Mouse (Mus musculus): ENCODE measurements around the gene Tfam. TPM values are rescaled to one million over a fixed set of nuclear protein-coding genes. Genes with fewer than 3 reads are reported as not detected.

Gene Tfam
- polyA plus RNA-seq, 1 experiment from 2014 or later: 84.6 TPM

DNA sequence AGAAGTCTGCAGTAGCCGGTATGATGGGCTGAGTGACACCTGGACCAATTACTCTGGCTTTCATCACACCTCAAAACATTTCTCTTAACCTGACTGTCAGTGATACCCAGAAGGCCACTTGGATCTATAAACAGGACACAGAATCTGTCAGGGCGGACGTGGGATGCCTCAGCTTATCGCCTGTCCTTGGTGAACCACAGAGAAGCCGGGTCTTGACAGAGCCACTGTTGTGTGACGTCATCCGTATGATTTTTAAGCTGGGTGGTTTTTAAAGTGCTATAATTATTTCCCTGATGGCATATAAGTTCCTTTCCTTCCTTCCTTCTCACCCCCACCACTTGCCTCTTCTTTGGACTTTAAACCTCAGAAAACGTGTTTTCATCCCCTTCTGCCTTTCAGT, 20.4 kb upstream of the Tfam start:
- ATAC-seq (ENCODE audit: low FRiP score, low TSS enrichment): no peak
- H3K9ac ChIP-seq (replicated peaks; ENCODE audit: low read length): no peak overlapping the region
- no peak overlapping the region for H3K4me3 ChIP-seq (ENCODE audit: low read length)
- peaks cover 22% of the 10 kb centered on the region for H3K36me3 ChIP-seq (ENCODE audit: insufficient read depth, low read length)
- peaks cover 22% of the 10 kb centered on the region for H3K4me1 ChIP-seq (ENCODE audit: insufficient read depth, low read length)
- H3K27me3 ChIP-seq (ENCODE audit: insufficient read depth, low read length): no peaks in the 10 kb centered on the region
- no peak overlapping the region for H3K4me2 ChIP-seq (replicated peaks; ENCODE audit: low read depth, low read length)
- H3K9me3 ChIP-seq (ENCODE audit: low read length): no peaks in the 10 kb centered on the region
- H3K27ac ChIP-seq (ENCODE audit: low read length): peak overlapping the region; percentile 13; the same call in 1 of the 2 replicates
- WGBS: 64% methylated on average over 8 of the region's 8 CpGs

DNA sequence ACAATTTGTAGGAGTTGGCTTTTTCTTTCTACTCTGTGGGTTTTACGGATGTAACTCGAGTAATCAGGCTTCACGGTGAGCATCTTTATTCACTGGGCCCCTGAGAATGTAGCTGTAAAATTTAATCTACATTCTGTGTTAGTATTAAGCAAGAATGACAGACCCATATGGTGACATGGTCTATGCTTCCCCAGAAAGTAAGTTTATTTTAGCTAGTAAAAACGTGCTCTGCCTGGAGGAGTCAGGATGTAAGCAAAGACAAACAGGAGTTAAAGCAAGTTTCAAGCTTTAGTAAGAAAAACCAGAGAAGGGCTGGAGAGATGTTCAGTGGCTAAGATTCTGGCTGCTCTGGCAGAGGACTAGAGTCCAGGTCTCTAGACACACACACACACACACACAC, 15.1 kb upstream of the Tfam start:
- no peak overlapping the region for H3K27ac ChIP-seq (ENCODE audit: low read length)
- no peaks in the 10 kb centered on the region for H3K4me1 ChIP-seq (ENCODE audit: insufficient read depth, low read length)

DNA sequence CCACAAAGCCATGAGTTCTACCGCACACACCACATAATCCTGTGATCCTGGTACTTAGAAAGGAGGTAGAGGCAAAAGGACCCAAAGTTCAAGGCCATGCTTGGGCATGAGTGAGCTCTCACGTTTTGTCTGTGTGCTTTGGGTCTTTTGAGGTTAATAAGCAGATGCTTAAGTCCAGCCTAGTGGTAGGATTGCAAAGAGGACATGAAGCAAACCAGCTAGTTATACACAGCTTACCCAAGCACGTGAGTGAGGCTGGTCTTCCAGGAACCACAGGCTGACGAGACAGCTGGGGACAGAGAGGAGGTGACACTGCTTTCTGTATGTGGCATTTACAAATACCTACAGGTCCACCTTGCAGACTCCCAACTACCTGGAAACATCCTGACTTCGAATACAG, 14.3 kb upstream of the Tfam start:
- no peaks in the 10 kb centered on the region for H3K27me3 ChIP-seq (ENCODE audit: insufficient read depth, low read length)
- H3K4me3 ChIP-seq (ENCODE audit: low read length): no peak overlapping the region
- WGBS: 76% methylated on average over 5 of the region's 5 CpGs
- H3K4me2 ChIP-seq (replicated peaks; ENCODE audit: low read depth, low read length): no peak overlapping the region
- no peaks in the 10 kb centered on the region for H3K4me1 ChIP-seq (ENCODE audit: insufficient read depth, low read length)
- H3K9ac ChIP-seq (replicated peaks; ENCODE audit: low read length): no peak overlapping the region
- ATAC-seq (ENCODE audit: low FRiP score, low TSS enrichment): no peak
- peaks cover 18% of the 10 kb centered on the region for H3K36me3 ChIP-seq (ENCODE audit: insufficient read depth, low read length)
- H3K9me3 ChIP-seq (ENCODE audit: low read length): no peaks in the 10 kb centered on the region
- H3K27ac ChIP-seq (ENCODE audit: low read length): no peak overlapping the region

More for the DNA sequence above, 15.1 kb upstream of the Tfam start:
- no peaks in the 10 kb centered on the region for H3K9me3 ChIP-seq (ENCODE audit: low read length)
- H3K27me3 ChIP-seq (ENCODE audit: insufficient read depth, low read length): no peaks in the 10 kb centered on the region
- H3K36me3 ChIP-seq (ENCODE audit: insufficient read depth, low read length): peaks cover 18% of the 10 kb centered on the region
- no peak overlapping the region for H3K9ac ChIP-seq (replicated peaks; ENCODE audit: low read length)
- no peak overlapping the region for H3K4me2 ChIP-seq (replicated peaks; ENCODE audit: low read depth, low read length)
- ATAC-seq (ENCODE audit: low FRiP score, low TSS enrichment): no peak
- no peak overlapping the region for H3K4me3 ChIP-seq (ENCODE audit: low read length)
- WGBS: 21% methylated on average over 4 of the region's 4 CpGs

GRCm38 (mm10) chr10:71251846-71252245, 13.8 kb upstream of the Tfam start:
- no peaks in the 10 kb centered on the region for H3K9me3 ChIP-seq (ENCODE audit: low read length)
- no peaks in the 10 kb centered on the region for H3K27me3 ChIP-seq (ENCODE audit: insufficient read depth, low read length)
- no peaks in the 10 kb centered on the region for H3K4me1 ChIP-seq (ENCODE audit: insufficient read depth, low read length)
- no peak overlapping the region for H3K4me3 ChIP-seq (ENCODE audit: low read length)
- no peak for ATAC-seq (ENCODE audit: low FRiP score, low TSS enrichment)
- peaks cover 18% of the 10 kb centered on the region for H3K36me3 ChIP-seq (ENCODE audit: insufficient read depth, low read length)
- H3K27ac ChIP-seq (ENCODE audit: low read length): no peak overlapping the region
- no peak overlapping the region for H3K4me2 ChIP-seq (replicated peaks; ENCODE audit: low read depth, low read length)
- no peak overlapping the region for H3K9ac ChIP-seq (replicated peaks; ENCODE audit: low read length)
- 52% methylated on average over 5 of the region's 5 CpGs for WGBS

DNA sequence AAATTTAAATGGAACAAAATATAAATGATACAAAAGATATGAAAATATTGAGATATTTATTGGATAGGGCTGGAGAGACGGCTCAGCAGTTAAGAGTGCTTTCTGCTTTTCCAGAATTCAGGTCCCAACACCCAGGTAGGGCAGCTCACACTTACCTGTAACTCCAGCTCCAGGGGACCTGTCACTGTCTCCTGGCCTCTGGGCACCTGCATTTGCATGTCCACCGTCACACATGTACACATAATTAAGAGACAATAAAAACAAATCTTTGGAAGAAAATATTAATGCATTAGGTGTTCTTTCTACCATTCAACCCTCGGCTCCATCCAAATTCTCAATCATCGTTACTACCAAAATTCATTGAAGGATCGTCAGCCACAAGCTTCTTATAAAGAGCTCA, 13.2 kb upstream of the Tfam start:
- no peaks in the 10 kb centered on the region for H3K9me3 ChIP-seq (ENCODE audit: low read length)
- no peak overlapping the region for H3K4me2 ChIP-seq (replicated peaks; ENCODE audit: low read depth, low read length)
- no peaks in the 10 kb centered on the region for H3K4me1 ChIP-seq (ENCODE audit: insufficient read depth, low read length)
- WGBS: 89% methylated on average over 5 of the region's 5 CpGs
- H3K4me3 ChIP-seq (ENCODE audit: low read length): no peak overlapping the region
- H3K9ac ChIP-seq (replicated peaks; ENCODE audit: low read length): no peak overlapping the region
- peaks cover 14% of the 10 kb centered on the region for H3K36me3 ChIP-seq (ENCODE audit: insufficient read depth, low read length)
- ATAC-seq (ENCODE audit: low FRiP score, low TSS enrichment): no peak
- H3K27me3 ChIP-seq (ENCODE audit: insufficient read depth, low read length): no peaks in the 10 kb centered on the region
- no peak overlapping the region for H3K27ac ChIP-seq (ENCODE audit: low read length)

DNA sequence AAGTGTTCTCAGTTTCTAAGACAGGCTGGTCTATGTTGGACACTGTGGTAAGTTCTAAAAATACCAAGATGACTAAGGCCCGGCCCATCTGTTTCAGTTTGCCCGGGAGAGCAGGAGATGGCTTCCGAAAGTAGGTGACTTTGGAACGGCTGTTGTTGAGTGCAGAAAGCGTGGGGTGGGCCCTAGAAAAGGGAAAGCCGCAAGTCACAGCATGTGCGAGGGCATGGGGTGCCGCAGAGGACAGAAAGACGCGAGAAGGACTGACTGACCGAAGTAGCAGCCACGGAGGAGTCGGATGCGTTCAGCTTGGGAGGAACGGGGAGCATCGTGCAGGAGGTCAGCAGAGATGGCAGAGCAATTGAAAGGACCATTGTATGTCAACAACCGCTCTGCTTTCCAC, 12.4 kb upstream of the Tfam start:
- H3K9ac ChIP-seq (replicated peaks; ENCODE audit: low read length): no peak overlapping the region
- no peak overlapping the region for H3K4me3 ChIP-seq (ENCODE audit: low read length)
- H3K4me1 ChIP-seq (ENCODE audit: insufficient read depth, low read length): no peaks in the 10 kb centered on the region
- no peaks in the 10 kb centered on the region for H3K9me3 ChIP-seq (ENCODE audit: low read length)
- no peaks in the 10 kb centered on the region for H3K27me3 ChIP-seq (ENCODE audit: insufficient read depth, low read length)
- H3K36me3 ChIP-seq (ENCODE audit: insufficient read depth, low read length): peaks cover 10% of the 10 kb centered on the region
- WGBS: 85% methylated on average over 17 of the region's 17 CpGs
- no peak overlapping the region for H3K27ac ChIP-seq (ENCODE audit: low read length)
- H3K4me2 ChIP-seq (replicated peaks; ENCODE audit: low read depth, low read length): no peak overlapping the region
- no peak for ATAC-seq (ENCODE audit: low FRiP score, low TSS enrichment)

GRCm38 (mm10) chr10:71249086-71249880, 11.2 kb upstream of the Tfam start:
- Histone ChIP-seq H3K4me3 (ENCODE audit: low read length) (no peak overlapping the region), H3K36me3 (ENCODE audit: insufficient read depth, low read length) (peaks cover under 1% of the 10 kb centered on the region), H3K9ac (replicated peaks; ENCODE audit: low read length) (no peak overlapping the region), H3K27me3 (ENCODE audit: insufficient read depth, low read length) (no peaks in the 10 kb centered on the region), H3K4me1 (ENCODE audit: insufficient read depth, low read length) (no peaks in the 10 kb centered on the region), H3K4me2 (replicated peaks; ENCODE audit: low read depth, low read length) (no peak overlapping the region), H3K27ac (ENCODE audit: low read length) (no peak overlapping the region), H3K9me3 (ENCODE audit: low read length) (no peaks in the 10 kb centered on the region)
- ATAC-seq (ENCODE audit: low FRiP score, low TSS enrichment): no peak
- WGBS: 84% methylated on average over 10 of the region's 10 CpGs

DNA sequence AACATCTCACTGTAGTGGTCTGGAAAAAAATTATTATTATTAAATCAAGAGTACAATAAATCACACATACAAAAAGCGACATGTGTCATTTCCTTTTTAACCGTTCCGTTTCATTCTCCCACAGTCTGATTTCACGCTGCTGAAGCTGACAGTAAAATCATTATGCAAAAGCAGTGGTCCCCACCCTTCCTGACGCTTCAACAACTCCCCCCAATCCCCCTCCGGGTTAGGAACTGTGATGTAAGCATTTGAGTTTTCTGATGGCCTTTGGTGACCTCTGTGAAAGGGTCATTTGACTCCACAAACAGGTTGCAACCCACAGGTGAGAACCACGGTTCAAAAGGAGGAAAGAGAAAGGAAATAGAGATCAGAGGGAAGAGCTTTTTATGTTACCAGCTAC, 8.9 kb upstream of the Tfam start:
- no peaks in the 10 kb centered on the region for H3K27me3 ChIP-seq (ENCODE audit: insufficient read depth, low read length)
- no peak overlapping the region for H3K4me3 ChIP-seq (ENCODE audit: low read length)
- no peak overlapping the region for H3K27ac ChIP-seq (ENCODE audit: low read length)
- H3K9ac ChIP-seq (replicated peaks; ENCODE audit: low read length): no peak overlapping the region
- no peaks in the 10 kb centered on the region for H3K36me3 ChIP-seq (ENCODE audit: insufficient read depth, low read length)
- H3K4me1 ChIP-seq (ENCODE audit: insufficient read depth, low read length): no peaks in the 10 kb centered on the region
- no peak overlapping the region for H3K4me2 ChIP-seq (replicated peaks; ENCODE audit: low read depth, low read length)
- no peaks in the 10 kb centered on the region for H3K9me3 ChIP-seq (ENCODE audit: low read length)
- ATAC-seq (ENCODE audit: low FRiP score, low TSS enrichment): no peak
- 19% methylated on average over 7 of the region's 7 CpGs for WGBS

- Histone ChIP-seq H3K36me3 (ENCODE audit: insufficient read depth, low read length) (peaks cover 4% of the 10 kb centered on the region), H3K4me2 (replicated peaks; ENCODE audit: low read depth, low read length) (peak overlapping the region; percentile 35), H3K4me1 (ENCODE audit: insufficient read depth, low read length) (peaks cover 12% of the 10 kb centered on the region), H3K4me3 (ENCODE audit: low read length) (0 out of 2 replicates have a peak overlapping the region, but pooled peaks have one; percentile 25), H3K27ac (ENCODE audit: low read length) (no peak overlapping the region), H3K27me3 (ENCODE audit: insufficient read depth, low read length) (no peaks in the 10 kb centered on the region), H3K9me3 (ENCODE audit: low read length) (no peaks in the 10 kb centered on the region), H3K9ac (replicated peaks; ENCODE audit: low read length) (no peak overlapping the region)
- ATAC-seq (ENCODE audit: low FRiP score, low TSS enrichment): no peak
- 49% methylated on average over 6 of the region's 6 CpGs for WGBS
Observed at GRCm38 (mm10) chr10:71239479-71240120, 1.5 kb upstream of the Tfam start.
